Mouse (Mus musculus): ENCODE measurements at regions not wholly inside any gene's neighbourhood (a gene's known extent, or its start where the extent isn't known, plus 50 kb on each side); places are given as distances from the start of the nearest gene placed in this dataset.

- TF ChIP-seq CTCF (IDR thresholded peaks at IDR 0.05; ENCODE audit: control insufficient read depth, insufficient read depth, insufficient replicate concordance, low read depth, low read length): no peak
- no peak for TF ChIP-seq POLR2A (IDR thresholded peaks at IDR 0.05; ENCODE audit: control insufficient read depth, low read depth, low read length)
Observed at GRCm38 (mm10) chr16:29921385-29921784, 142.8 kb upstream of the Hes1 start.
